Mouse (Mus musculus): ENCODE measurements around the gene Arhgef11.

DNA sequence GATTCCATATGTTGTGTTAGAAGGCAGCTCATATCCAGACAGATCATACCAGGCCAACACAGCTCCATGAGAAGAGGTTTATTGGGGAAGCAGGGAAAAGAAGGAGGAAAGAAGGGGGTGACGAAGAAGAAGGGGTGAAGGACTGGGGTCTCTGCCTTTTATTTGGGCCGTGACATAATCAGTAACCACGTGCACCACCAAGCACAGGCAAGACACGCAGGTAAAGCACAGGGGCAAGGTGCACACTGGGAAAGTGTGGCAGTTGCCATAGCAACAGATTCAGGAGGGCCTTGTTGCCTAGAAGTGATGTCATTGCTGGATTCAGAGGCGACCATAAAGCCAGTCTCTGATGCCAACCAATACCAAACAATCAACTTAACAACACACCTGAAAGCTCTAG, 23.6 kb upstream of the Arhgef11 start:
- TF ChIP-seq POLR2A (IDR thresholded peaks at IDR 0.05; ENCODE audit: insufficient read length, low read depth) (no peak), SRF (IDR thresholded peaks at IDR 0.05; ENCODE audit: control insufficient read depth, insufficient read length, low read depth) (no peak), MAX (IDR thresholded peaks at IDR 0.05; ENCODE audit: low read depth) (no peak), MYOD1 (IDR thresholded peaks at IDR 0.05; ENCODE audit: control insufficient read depth in 1 of 3, insufficient read length in 2 of 3, low read depth in 2 of 3) (no peak), CEBPB (IDR thresholded peaks at IDR 0.05; ENCODE audit: insufficient read depth, poor library complexity, severe bottlenecking) (no peak), MYOG (IDR thresholded peaks at IDR 0.05; ENCODE audit: control insufficient read depth in 1 of 3, insufficient read depth in 1 of 3, insufficient read length in 2 of 3, low read depth in 2 of 3) (no peak), USF1 (IDR thresholded peaks at IDR 0.05; ENCODE audit: low read depth) (no peak), TCF12 (IDR thresholded peaks at IDR 0.05; ENCODE audit: insufficient read depth, poor library complexity, severe bottlenecking) (no peak), TCF3 (IDR thresholded peaks at IDR 0.05; ENCODE audit: insufficient read length, low read depth) (no peak), POLR2AphosphoS2 (IDR thresholded peaks at IDR 0.05; ENCODE audit: insufficient read length, low read depth) (no peak), E2F4 (IDR thresholded peaks at IDR 0.05; ENCODE audit: insufficient read depth) (no peak)
